Mouse (Mus musculus): ENCODE measurements at regions not wholly inside any gene's neighbourhood (a gene's known extent, or its start where the extent isn't known, plus 50 kb on each side); places are given as distances from the start of the nearest gene placed in this dataset.

GRCm38 (mm10) chr15:40475659-40476355, 341.6 kb downstream of the 9330182O14Rik start:
- Histone ChIP-seq H3K4me2 (ENCODE audit: low read length) (peak overlapping the region; percentile 17; the same call in 1 of the 2 replicates), H3K27me3 (replicated peaks; ENCODE audit: control insufficient read depth, insufficient read depth, low read length) (no peaks in the 10 kb centered on the region), H3K36me3 (ENCODE audit: control insufficient read depth, insufficient read depth) (no peaks in the 10 kb centered on the region), H3K9me3 (ENCODE audit: control insufficient read depth, low read length) (no peaks in the 10 kb centered on the region), H3K9ac (replicated peaks; ENCODE audit: low read depth, low read length) (no peak overlapping the region), H3K27ac (ENCODE audit: low read length) (no peak overlapping the region), H3K4me3 (replicated peaks; ENCODE audit: low read length) (no peak overlapping the region), H3K4me1 (replicated peaks; ENCODE audit: control insufficient read depth, insufficient read depth, low read length) (peaks cover 9% of the 10 kb centered on the region)
- WGBS: 53% methylated on average over 7 of the region's 7 CpGs
- ATAC-seq: no peak

GRCm38 (mm10) chr15:40480386-40480785, 346.2 kb downstream of the 9330182O14Rik start:
- no peak for ATAC-seq
- no peaks in the 10 kb centered on the region for H3K9me3 ChIP-seq (ENCODE audit: control insufficient read depth, low read length)
- no peak overlapping the region for H3K4me2 ChIP-seq (ENCODE audit: low read length)
- peaks cover 8% of the 10 kb centered on the region for H3K4me1 ChIP-seq (replicated peaks; ENCODE audit: control insufficient read depth, insufficient read depth, low read length)
- no peak overlapping the region for H3K9ac ChIP-seq (replicated peaks; ENCODE audit: low read depth, low read length)
- H3K27me3 ChIP-seq (replicated peaks; ENCODE audit: control insufficient read depth, insufficient read depth, low read length): no peaks in the 10 kb centered on the region
- H3K27ac ChIP-seq (ENCODE audit: low read length): no peak overlapping the region
- no peaks in the 10 kb centered on the region for H3K36me3 ChIP-seq (ENCODE audit: control insufficient read depth, insufficient read depth)
- WGBS: 70% methylated on average over 1 of the region's 1 CpGs
- no peak overlapping the region for H3K4me3 ChIP-seq (replicated peaks; ENCODE audit: low read length)

GRCm38 (mm10) chr15:40481239-40481638, 347.1 kb downstream of the 9330182O14Rik start:
- H3K4me3 ChIP-seq (replicated peaks; ENCODE audit: low read length): no peak overlapping the region
- H3K9me3 ChIP-seq (ENCODE audit: control insufficient read depth, low read length): no peaks in the 10 kb centered on the region
- no peak overlapping the region for H3K4me2 ChIP-seq (ENCODE audit: low read length)
- WGBS: 43% methylated on average over 3 of the region's 3 CpGs
- ATAC-seq: no peak
- H3K36me3 ChIP-seq (ENCODE audit: control insufficient read depth, insufficient read depth): no peaks in the 10 kb centered on the region
- H3K27ac ChIP-seq (ENCODE audit: low read length): no peak overlapping the region
- H3K27me3 ChIP-seq (replicated peaks; ENCODE audit: control insufficient read depth, insufficient read depth, low read length): no peaks in the 10 kb centered on the region
- no peaks in the 10 kb centered on the region for H3K4me1 ChIP-seq (replicated peaks; ENCODE audit: control insufficient read depth, insufficient read depth, low read length)
- H3K9ac ChIP-seq (replicated peaks; ENCODE audit: low read depth, low read length): no peak overlapping the region

GRCm38 (mm10) chr15:40485997-40486396, 351.8 kb downstream of the 9330182O14Rik start:
- no peak overlapping the region for H3K27ac ChIP-seq (ENCODE audit: low read length)
- no peaks in the 10 kb centered on the region for H3K4me1 ChIP-seq (replicated peaks; ENCODE audit: control insufficient read depth, insufficient read depth, low read length)
- ATAC-seq: no peak
- no peak overlapping the region for H3K9ac ChIP-seq (replicated peaks; ENCODE audit: low read depth, low read length)
- no peak overlapping the region for H3K4me3 ChIP-seq (replicated peaks; ENCODE audit: low read length)
- no peaks in the 10 kb centered on the region for H3K36me3 ChIP-seq (ENCODE audit: control insufficient read depth, insufficient read depth)
- no peak overlapping the region for H3K4me2 ChIP-seq (ENCODE audit: low read length)
- WGBS: 100% methylated on average over 1 of the region's 1 CpGs
- no peaks in the 10 kb centered on the region for H3K27me3 ChIP-seq (replicated peaks; ENCODE audit: control insufficient read depth, insufficient read depth, low read length)
- H3K9me3 ChIP-seq (ENCODE audit: control insufficient read depth, low read length): no peaks in the 10 kb centered on the region

- H3K27ac ChIP-seq (ENCODE audit: low read length): no peak overlapping the region
- no peak for ATAC-seq
- 44% methylated on average over 11 of the region's 11 CpGs for WGBS
Measured at GRCm38 (mm10) chr15:40501180-40502125, 367.3 kb downstream of the 9330182O14Rik start.

GRCm38 (mm10) chr15:40510826-40511225, 376.7 kb downstream of the 9330182O14Rik start:
- H3K27ac ChIP-seq (ENCODE audit: low read length): no peak overlapping the region
- H3K9me3 ChIP-seq (ENCODE audit: control insufficient read depth, low read length): no peaks in the 10 kb centered on the region
- no peaks in the 10 kb centered on the region for H3K4me1 ChIP-seq (replicated peaks; ENCODE audit: control insufficient read depth, insufficient read depth, low read length)
- no peaks in the 10 kb centered on the region for H3K36me3 ChIP-seq (ENCODE audit: control insufficient read depth, insufficient read depth)
- H3K4me2 ChIP-seq (ENCODE audit: low read length): no peak overlapping the region
- H3K9ac ChIP-seq (replicated peaks; ENCODE audit: low read depth, low read length): no peak overlapping the region
- no peak for ATAC-seq
- H3K4me3 ChIP-seq (replicated peaks; ENCODE audit: low read length): no peak overlapping the region
- 78% methylated on average over 2 of the region's 2 CpGs for WGBS
- no peaks in the 10 kb centered on the region for H3K27me3 ChIP-seq (replicated peaks; ENCODE audit: control insufficient read depth, insufficient read depth, low read length)

More at GRCm38 (mm10) chr15:40501180-40502125, 367.3 kb downstream of the 9330182O14Rik start:
- Histone ChIP-seq H3K9me3 (ENCODE audit: control insufficient read depth, low read length) (no peaks in the 10 kb centered on the region), H3K9ac (replicated peaks; ENCODE audit: low read depth, low read length) (no peak overlapping the region), H3K4me2 (ENCODE audit: low read length) (no peak overlapping the region), H3K4me1 (replicated peaks; ENCODE audit: control insufficient read depth, insufficient read depth, low read length) (no peaks in the 10 kb centered on the region), H3K27me3 (replicated peaks; ENCODE audit: control insufficient read depth, insufficient read depth, low read length) (no peaks in the 10 kb centered on the region), H3K36me3 (ENCODE audit: control insufficient read depth, insufficient read depth) (no peaks in the 10 kb centered on the region), H3K4me3 (replicated peaks; ENCODE audit: low read length) (no peak overlapping the region)

- WGBS: 60% methylated on average over 2 of the region's 2 CpGs
- Histone ChIP-seq H3K9ac (replicated peaks; ENCODE audit: low read depth, low read length) (no peak overlapping the region), H3K4me3 (replicated peaks; ENCODE audit: low read length) (no peak overlapping the region), H3K9me3 (ENCODE audit: control insufficient read depth, low read length) (no peaks in the 10 kb centered on the region), H3K36me3 (ENCODE audit: control insufficient read depth, insufficient read depth) (no peaks in the 10 kb centered on the region), H3K27ac (ENCODE audit: low read length) (no peak overlapping the region), H3K4me2 (ENCODE audit: low read length) (no peak overlapping the region), H3K4me1 (replicated peaks; ENCODE audit: control insufficient read depth, insufficient read depth, low read length) (no peaks in the 10 kb centered on the region), H3K27me3 (replicated peaks; ENCODE audit: control insufficient read depth, insufficient read depth, low read length) (no peaks in the 10 kb centered on the region)
- no peak for ATAC-seq
Measured at GRCm38 (mm10) chr15:40524350-40524749, 390.2 kb downstream of the 9330182O14Rik start.

GRCm38 (mm10) chr15:40533451-40533873, 399.3 kb downstream of the 9330182O14Rik start:
- H3K9ac ChIP-seq (replicated peaks; ENCODE audit: low read depth, low read length): peak overlapping the region; percentile 37

GRCm38 (mm10) chr15:40561661-40562060, 427.5 kb downstream of the 9330182O14Rik start:
- H3K9me3 ChIP-seq (ENCODE audit: control insufficient read depth, low read length): no peaks in the 10 kb centered on the region
- ATAC-seq: no peak
- no peaks in the 10 kb centered on the region for H3K4me1 ChIP-seq (replicated peaks; ENCODE audit: control insufficient read depth, insufficient read depth, low read length)
- WGBS: 83% methylated on average over 2 of the region's 2 CpGs
- H3K4me2 ChIP-seq (ENCODE audit: low read length): no peak overlapping the region
- H3K9ac ChIP-seq (replicated peaks; ENCODE audit: low read depth, low read length): no peak overlapping the region
- H3K27ac ChIP-seq (ENCODE audit: low read length): no peak overlapping the region
- no peaks in the 10 kb centered on the region for H3K27me3 ChIP-seq (replicated peaks; ENCODE audit: control insufficient read depth, insufficient read depth, low read length)
- H3K36me3 ChIP-seq (ENCODE audit: control insufficient read depth, insufficient read depth): no peaks in the 10 kb centered on the region
- H3K4me3 ChIP-seq (replicated peaks; ENCODE audit: low read length): no peak overlapping the region

More at GRCm38 (mm10) chr15:40533451-40533873, 399.3 kb downstream of the 9330182O14Rik start:
- peaks cover 8% of the 10 kb centered on the region for H3K4me1 ChIP-seq (replicated peaks; ENCODE audit: control insufficient read depth, insufficient read depth, low read length)
- no peaks in the 10 kb centered on the region for H3K36me3 ChIP-seq (ENCODE audit: control insufficient read depth, insufficient read depth)
- WGBS: 10% methylated on average over 8 of the region's 8 CpGs
- peak; percentile 80 for ATAC-seq
- H3K9me3 ChIP-seq (ENCODE audit: control insufficient read depth, low read length): no peaks in the 10 kb centered on the region
- H3K4me3 ChIP-seq (replicated peaks; ENCODE audit: low read length): peak overlapping the region; percentile 36
- peak overlapping the region; percentile 37; the same call in 1 of the 2 replicates for H3K27ac ChIP-seq (ENCODE audit: low read length)
- peak overlapping the region; percentile 54 for H3K4me2 ChIP-seq (ENCODE audit: low read length)
- H3K27me3 ChIP-seq (replicated peaks; ENCODE audit: control insufficient read depth, insufficient read depth, low read length): no peaks in the 10 kb centered on the region
